ENCODE assay signal across 16 mouse cellular contexts in the genomic region with DNA sequence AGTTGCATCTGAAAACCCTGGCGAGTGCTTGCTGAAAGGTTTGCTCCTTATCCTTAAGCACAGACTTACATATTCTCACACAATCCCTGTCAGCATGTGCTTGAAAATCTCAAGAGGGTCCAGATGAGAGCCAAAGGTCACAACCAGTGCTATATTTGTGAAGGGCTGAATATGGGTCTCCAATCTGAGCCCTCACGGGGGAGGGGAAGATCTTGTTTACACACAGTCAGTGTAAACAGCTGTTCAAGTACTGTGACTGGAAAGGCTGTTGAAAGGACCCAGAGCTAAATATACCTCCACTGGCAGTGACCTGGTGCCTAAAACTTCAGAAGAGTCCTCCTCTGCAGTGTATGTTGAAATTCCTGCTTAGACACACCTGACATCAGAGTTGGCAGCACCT. TPM values are rescaled to one million over a fixed set of nuclear protein-coding genes. Genes with fewer than 3 reads are reported as not detected.
DNase-seq lines count a peak whose midpoint lies in the region; ATAC-seq and TF ChIP-seq lines count a peak whose summit lies in the region.
"Had no signal": no experiment of that assay in that cellular context is flagged by ENCODE, and none has a peak within 500 bp of the region (broad histone marks: within the 10 kb centered on the region; RNA-seq: fewer than 3 reads in every experiment).

No protein-coding gene starts in this region.

- H3K9ac ChIP-seq in heart, postnatal 0 days (replicated peaks; ENCODE audit: low read depth, low read length), result no peak overlapping the region
- H3K9ac ChIP-seq: limb, embryonic 12.5 days; midbrain, embryonic 12.5 days; neural tube, embryonic 13.5 days had no signal

- peaks cover 29% of the 10 kb centered on the region for H3K27me3 ChIP-seq in heart, postnatal 0 days (ENCODE audit: control insufficient read depth, insufficient read depth, low read length)
- H3K27me3 ChIP-seq: midbrain, embryonic 12.5 days; neural tube, embryonic 13.5 days had no signal

- DNase-seq in gastrocnemius, adult 8-10 months (ENCODE audit: low spot score in 2 of 2), result peak; percentile 12 to 33
- DNase-seq in gastrocnemius, postnatal 14 days, result no peak
- peak; percentile 44 for DNase-seq in embryo, embryonic 10.5 days (ENCODE audit: low spot score)
- peak; percentile 90 for DNase-seq in heart, postnatal 0 days (ENCODE audit: low spot score)
- DNase-seq in lung, postnatal 10 days, result peak; percentile 40
- DNase-seq in cerebellum, postnatal 14 days, result no peak
- no peak for DNase-seq in frontal cortex, postnatal 14 days (ENCODE audit: low spot score in 2 of 2)
- DNase-seq: adrenal gland, adult 2 months; kidney, adult 18-20 months; layer of hippocampus, adult 9-11 months; right cerebral cortex, postnatal 14 days had no signal

- ATAC-seq in heart, postnatal 0 days (ENCODE audit: insufficient read depth, low read depth), result peak; percentile 97
- no peak for ATAC-seq in CD4-positive, CD25-positive, alpha-beta regulatory T cell, adult 4 months

- peak; percentile 57; the same call in 1 of the 2 replicates for TF ChIP-seq EP300 in heart, postnatal 0 days (IDR thresholded peaks at IDR 0.05; ENCODE audit: low read depth)

- H3K36me3 ChIP-seq in heart, postnatal 0 days (replicated peaks; ENCODE audit: control insufficient read depth, insufficient read depth, low read length), result no peaks in the 10 kb centered on the region
- H3K36me3 ChIP-seq: limb, embryonic 12.5 days; midbrain, embryonic 12.5 days; neural tube, embryonic 13.5 days had no signal

- H3K9me3 ChIP-seq in heart, postnatal 0 days (replicated peaks; ENCODE audit: control insufficient read depth, low read length), result no peaks in the 10 kb centered on the region
- H3K9me3 ChIP-seq: limb, embryonic 12.5 days; midbrain, embryonic 12.5 days; neural tube, embryonic 13.5 days had no signal

- peaks cover 6% of the 10 kb centered on the region; the same call in 1 of the 2 replicates for H3K4me1 ChIP-seq in heart, postnatal 0 days (ENCODE audit: control insufficient read depth, insufficient read depth)

- intact Hi-C loops in gastrocnemius, postnatal 14 days (cut with DNase I; ENCODE audit: low total_unique reads), result no loop called here

- H3K27ac ChIP-seq in heart, postnatal 0 days (ENCODE audit: low read depth), result no peak overlapping the region
- H3K27ac ChIP-seq: heart, adult 2 months; limb, embryonic 12.5 days; midbrain, embryonic 12.5 days; neural tube, embryonic 13.5 days had no signal

- 26% methylated on average over 2 of the region's 2 CpGs for WGBS in heart, postnatal 0 days

- no peak overlapping the region for H3K4me3 ChIP-seq in heart, postnatal 0 days (ENCODE audit: low read depth, low read length)
- H3K4me3 ChIP-seq: heart, adult 2 months; limb, embryonic 12.5 days; midbrain, embryonic 12.5 days; neural tube, embryonic 13.5 days had no signal

- no peak overlapping the region for H3K4me2 ChIP-seq in heart, postnatal 0 days (ENCODE audit: low read depth, low read length)
- H3K4me2 ChIP-seq: limb, embryonic 12.5 days; midbrain, embryonic 12.5 days; neural tube, embryonic 13.5 days had no signal

- no peak for TF ChIP-seq CTCF in heart, postnatal 0 days (IDR thresholded peaks at IDR 0.05; ENCODE audit: low read depth)

RNA-seq across cellular contexts. Expression of gene Bmpr1b, which starts 43.7 kb away (rescaled TPM):
- total RNA-seq in gastrocnemius, adult 8-10 months (2022), result 1 to 10 TPM; 7.0 to 8.8 (median 7.7) TPM
- 1 to 10 TPM; 3.1 to 3.6 TPM for total RNA-seq in gastrocnemius, postnatal 14 days (2021)
- total RNA-seq in heart, postnatal 0 days (2014; rRNA removed; ENCODE audit: low replicate concordance), result 0.46 and 0.95 TPM in 2 replicates
- polyA plus RNA-seq in heart, postnatal 0 days (2015; fragmentation: Nextera tagmentation; extraction: Ambion mirVana), result 0.11 and 0.21 TPM in 2 replicates
- polyA plus RNA-seq in CD4-positive, CD25-positive, alpha-beta regulatory T cell, adult 4 months (2017; shearing (Covaris generic)), result not detected

Comparison
In these comparisons a context has a peak if more than half of its experiments do, and no peak if none do; other contexts are left out.
1. DNase-seq: peak in gastrocnemius, adult 8-10 months (2 of 2), embryo, embryonic 10.5 days (single experiment), heart, postnatal 0 days (single experiment) and lung, postnatal 10 days (single experiment); none in gastrocnemius, postnatal 14 days (single experiment), cerebellum, postnatal 14 days (0 of 2) and frontal cortex, postnatal 14 days (0 of 2).